Mouse (Mus musculus) lung, postnatal 4 days (tissue): ENCODE measurements around the gene Ube2v1.

ENCODE experiments used
- DNase-seq, 2 experiments: peaks; one replicate each; pipeline ENCODE4 v3.0.0; 2021

The Ube2v1 gene

GRCm38 (mm10) chr2:167621255-167622087 is 10.4 kb downstream of the Ube2v1 start:
- DNase-seq: no peak

- no peak for DNase-seq
Observed at GRCm38 (mm10) chr2:167617472-167617871, 14.4 kb downstream of the Ube2v1 start.

GRCm38 (mm10) chr2:167617034-167617433 is 14.9 kb downstream of the Ube2v1 start:
- DNase-seq: no peak

GRCm38 (mm10) chr2:167613335-167613734 is 18.6 kb downstream of the Ube2v1 start:
- peak in 1 of 2 experiments; percentile 10 for DNase-seq

GRCm38 (mm10) chr2:167612122-167612521 is 19.8 kb downstream of the Ube2v1 start:
- no peak for DNase-seq

- DNase-seq: peak; percentile 21 to 25
Observed at GRCm38 (mm10) chr2:167611287-167611686, 20.6 kb downstream of the Ube2v1 start.

GRCm38 (mm10) chr2:167606745-167607123 is 25.2 kb downstream of the Ube2v1 start:
- no peak for DNase-seq

- peak in 1 of 2 experiments; percentile 23 for DNase-seq
Observed at GRCm38 (mm10) chr2:167605817-167606744, 25.8 kb downstream of the Ube2v1 start.

- DNase-seq: peak; percentile 88 to 93
Observed at GRCm38 (mm10) chr2:167605178-167605794, 26.6 kb downstream of the Ube2v1 start.

GRCm38 (mm10) chr2:167602978-167603377 is 28.9 kb downstream of the Ube2v1 start:
- peak; percentile 69 to 80 for DNase-seq

- no peak for DNase-seq
Observed at GRCm38 (mm10) chr2:167602364-167602763, 29.5 kb downstream of the Ube2v1 start.

GRCm38 (mm10) chr2:167600481-167600995 is 31.4 kb downstream of the Ube2v1 start:
- DNase-seq: peak; percentile 33 to 37

GRCm38 (mm10) chr2:167599917-167600316 is 32.0 kb downstream of the Ube2v1 start:
- DNase-seq: peak; percentile 65 to 86

GRCm38 (mm10) chr2:167599195-167599594 is 32.7 kb downstream of the Ube2v1 start:
- no peak for DNase-seq

- peak; percentile 74 to 93 for DNase-seq
Observed at GRCm38 (mm10) chr2:167597492-167598186, 34.3 kb downstream of the Ube2v1 start.

- peak in 1 of 2 experiments; percentile 53 for DNase-seq
Observed at GRCm38 (mm10) chr2:167596726-167597491, 35.0 kb downstream of the Ube2v1 start.

GRCm38 (mm10) chr2:167596262-167596661 is 35.6 kb downstream of the Ube2v1 start:
- no peak for DNase-seq

GRCm38 (mm10) chr2:167595761-167596171 is 36.1 kb downstream of the Ube2v1 start:
- DNase-seq: peak; percentile 47 to 63

- peak; percentile 89 to 96 for DNase-seq
Observed at GRCm38 (mm10) chr2:167594444-167594934, 37.4 kb downstream of the Ube2v1 start.

- DNase-seq: no peak
Observed at GRCm38 (mm10) chr2:167593551-167594250, 38.2 kb downstream of the Ube2v1 start.
